Mouse (Mus musculus): ENCODE data around the gene Gm26657.

- TF ChIP-seq GATA1 (IDR thresholded peaks at IDR 0.05; ENCODE audit: borderline replicate concordance, low read length) (no peak), CTCF (IDR thresholded peaks at IDR 0.05; ENCODE audit: low read depth, low read length) (no peak)
Observed at GRCm38 (mm10) chr4:56741041-56741493, 1.2 kb downstream of the Gm26657 start, which contains the start of gene Actl7b.

Measured in G1E (cell line).